Mouse (Mus musculus) gastrocnemius, postnatal 14 days (tissue): ENCODE results near the gene Pdia3. TPM values are rescaled to one million over a fixed set of nuclear protein-coding genes. Genes with fewer than 3 reads are reported as not detected.
"Not testable (repeated sequence)": the region's sequence is repeated elsewhere in the genome, so short reads cannot be mapped to it uniquely, and the experiment has no call there.

Source experiments
- DNase-seq: peaks from one replicate; pipeline ENCODE4 v3.0.0; 2021; ENCODE audit warnings: mixed read lengths
- intact Hi-C: fragments of 180-260 bp; cut with DNase I; formaldehyde crosslinking; loops from one replicate; pipeline ENCODE4 v1.15.1; 2025; ENCODE audit warnings: low total_unique reads
- long read RNA-seq, 2 experiments: library from polyadenylated mRNA; stranded (forward); transcript quantifications; one replicate each; pipeline ENCODE4 v2.0.0; 2021
- total RNA-seq, 2 experiments: library from RNA; stranded (reverse); gene quantifications; 2 replicates each; pipeline ENCODE4 v1.2.3; 2021

Pdia3 gene
- total RNA-seq = 10 to 100 TPM; 64.0 to 86.2 TPM
- long read RNA-seq, experiment 1, transcript Pdia3-201 (13 exons, 2,770 nt) = major isoform, 35 of 37 reads
- long read RNA-seq, experiment 1, partial matches to known transcripts = 1 of 37 reads
- long read RNA-seq, experiment 1, other reads (novel, unspliced or antisense) = 1 of 37 reads
- long read RNA-seq, experiment 2, transcript Pdia3-201 (13 exons, 2,770 nt) = major isoform, 41 of 42 reads
- long read RNA-seq, experiment 2, partial matches to known transcripts = 0 of 42 reads
- long read RNA-seq, experiment 2, other reads (novel, unspliced or antisense) = 1 of 42 reads

DNA sequence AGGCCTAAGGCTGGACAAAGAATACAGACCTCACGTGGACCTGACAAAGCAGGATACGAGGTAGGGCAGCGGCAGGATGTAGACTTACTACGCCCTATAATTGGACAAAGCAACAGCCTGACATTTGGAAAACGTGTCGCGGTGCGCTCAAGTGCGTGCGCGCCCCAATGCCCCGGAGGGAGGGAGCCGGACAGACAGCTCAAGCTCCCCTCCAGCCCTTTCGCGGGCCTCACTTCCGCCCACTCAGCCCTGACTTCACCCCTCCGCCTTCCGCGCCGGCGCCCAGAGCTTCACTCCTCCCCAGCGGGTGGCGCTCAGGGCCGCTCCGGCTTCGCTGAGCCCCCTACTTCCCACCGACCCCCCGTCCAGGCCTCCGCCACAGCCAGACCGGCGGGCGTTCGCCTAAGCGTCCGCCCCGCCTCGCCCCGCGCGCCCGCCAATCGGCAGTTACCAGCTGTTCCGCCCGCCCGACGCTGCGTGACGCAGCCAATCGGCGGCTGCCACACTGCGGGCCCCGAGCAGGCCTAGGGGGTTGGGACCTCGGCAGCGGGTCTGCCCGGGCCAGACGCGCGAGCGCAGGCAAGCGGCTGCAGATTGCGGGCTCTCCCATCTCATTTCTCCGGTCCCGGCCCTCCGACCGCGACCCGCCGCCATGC is at the start of gene Pdia3, which contains the start of gene Catsper2:
TSS of gene Pdia3 (plus strand) at position 389 of the 656 bp plus-strand sequence.
TSS of gene Catsper2 (minus strand) at position 406 of the 656 bp plus-strand sequence.
- intact Hi-C loops = no loop called here
- peak; percentile 99 for DNase-seq

GRCm38 (mm10) chr2:121368831-121369230 is 44.7 kb upstream of the Pdia3 start:
- no peak for DNase-seq
- intact Hi-C loops = no loop called here

GRCm38 (mm10) chr2:121370921-121371320 is 42.7 kb upstream of the Pdia3 start:
- no peak for DNase-seq
- intact Hi-C loops = no loop called here

GRCm38 (mm10) chr2:121372266-121372665 is 41.3 kb upstream of the Pdia3 start:
- no peak for DNase-seq
- intact Hi-C loops = no loop called here

DNA sequence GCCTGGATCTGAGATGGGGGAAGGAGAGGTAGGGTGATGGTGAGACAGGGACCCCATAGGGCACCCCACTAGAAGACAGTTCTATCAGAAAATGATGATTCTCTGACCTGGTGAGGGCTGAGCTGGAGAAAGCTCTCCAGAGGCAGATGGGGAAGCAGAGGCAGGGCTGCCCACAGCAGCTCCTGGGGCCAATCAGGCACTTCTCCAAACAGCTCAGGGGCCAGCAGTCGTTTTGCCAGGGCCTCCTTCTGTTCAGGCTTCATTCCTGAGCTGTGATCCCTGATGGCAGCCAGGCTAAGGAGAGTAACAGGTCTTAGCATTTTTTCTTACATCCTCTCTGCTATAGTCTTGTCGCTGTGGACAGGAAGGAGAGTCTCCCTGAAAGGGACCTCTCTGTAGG is 38.8 kb upstream of the Pdia3 start:
- no peak for DNase-seq
- intact Hi-C loops = no loop called here

GRCm38 (mm10) chr2:121386961-121387575 is 26.5 kb upstream of the Pdia3 start, which contains the start of gene Strc:
Strc (minus strand) TSS chr2:121387168.
- DNase-seq, intact Hi-C loops: not testable (repeated sequence)

DNA sequence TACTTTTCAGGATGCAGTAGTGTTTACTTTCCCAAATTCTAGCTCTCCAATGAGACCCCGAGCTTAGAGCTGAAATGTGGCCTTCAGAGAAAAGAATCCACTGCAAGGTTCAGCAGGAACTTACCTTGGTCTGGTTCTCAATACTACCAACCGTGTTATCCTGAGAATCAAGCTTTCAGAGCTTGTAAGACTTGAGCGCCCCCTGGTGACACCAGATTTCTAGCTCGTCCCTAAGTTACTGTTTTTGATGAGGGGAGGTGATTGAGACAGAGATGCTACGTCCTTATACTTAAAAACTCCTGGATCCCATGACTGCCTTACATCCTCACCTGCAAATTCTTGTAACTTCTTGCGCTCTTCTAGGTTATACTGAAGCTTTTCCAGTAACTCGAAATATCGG is 17.0 kb upstream of the Pdia3 start:
- intact Hi-C loops = no loop called here
- peak; percentile 75 for DNase-seq

- intact Hi-C loops = no loop called here
- no peak for DNase-seq
These were observed 10.3 kb upstream of the Pdia3 start for GRCm38 (mm10) chr2:121403296-121403695.

GRCm38 (mm10) chr2:121408160-121408559 is 5.4 kb upstream of the Pdia3 start:
- intact Hi-C loops = no loop called here
- DNase-seq = peak; percentile 7

DNA sequence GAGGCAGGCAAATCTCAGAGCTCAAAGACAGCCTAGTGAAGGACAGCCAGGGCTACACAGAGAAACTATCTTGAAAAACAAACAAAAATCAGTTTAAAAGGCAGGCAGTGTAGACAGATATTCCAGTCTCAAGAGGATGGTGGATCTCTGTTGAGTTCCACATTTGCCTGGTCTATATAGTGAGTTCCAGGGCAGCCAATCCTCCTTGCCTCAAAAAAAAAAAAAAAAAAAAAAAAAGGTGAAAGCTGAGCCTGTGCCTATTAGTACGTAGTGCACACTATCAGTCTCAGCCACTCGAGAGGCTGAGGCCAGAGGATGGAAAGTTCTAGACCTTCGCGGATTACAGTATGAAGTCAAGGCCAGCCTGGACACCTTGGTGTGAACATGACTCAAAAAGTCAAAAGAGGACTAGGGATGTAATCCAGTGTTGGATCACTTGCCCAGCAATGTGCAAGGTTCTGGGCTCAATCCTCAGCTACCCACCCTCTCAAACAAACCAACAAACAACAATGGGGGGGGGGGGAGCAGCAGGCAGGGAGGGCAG is 660 bp upstream of the Pdia3 start:
- no peak for DNase-seq
- intact Hi-C loops = no loop called here

DNA sequence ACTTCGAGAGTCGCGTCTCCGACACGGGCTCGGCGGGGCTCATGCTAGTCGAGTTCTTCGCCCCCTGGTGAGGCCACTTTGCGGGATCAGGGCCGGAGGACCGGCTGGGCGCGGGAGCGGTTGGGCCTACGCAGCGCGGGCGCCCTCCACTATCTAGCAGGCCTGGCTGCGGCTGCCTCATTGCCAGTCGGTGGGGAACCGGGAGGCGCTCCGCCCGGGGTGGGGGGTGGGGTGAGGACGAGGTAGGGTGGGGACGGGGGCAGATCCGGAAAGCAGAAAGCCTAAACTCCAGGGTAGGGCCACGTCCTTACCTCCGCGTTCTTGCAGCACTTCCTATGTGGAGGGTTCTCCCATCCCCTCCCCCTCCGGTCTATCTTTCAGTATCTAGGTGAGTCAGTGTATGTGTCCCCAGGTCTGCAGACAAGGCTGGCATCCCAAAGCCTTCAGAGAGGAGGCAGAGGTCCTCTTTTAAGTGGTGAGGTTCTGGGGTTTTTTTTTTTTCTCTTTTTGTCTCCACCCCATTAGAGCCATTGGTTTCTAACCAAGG is 637 bp downstream of the Pdia3 start:
- intact Hi-C loops = no loop called here
- no peak for DNase-seq

- intact Hi-C loops = no loop called here
- no peak for DNase-seq
These were observed 1.5 kb downstream of the Pdia3 start for GRCm38 (mm10) chr2:121415103-121415502.

GRCm38 (mm10) chr2:121415591-121415990 is 2.0 kb downstream of the Pdia3 start:
- DNase-seq = no peak
- intact Hi-C loops = no loop called here

GRCm38 (mm10) chr2:121416356-121416755 is 2.8 kb downstream of the Pdia3 start:
- intact Hi-C loops = no loop called here
- no peak for DNase-seq

DNA sequence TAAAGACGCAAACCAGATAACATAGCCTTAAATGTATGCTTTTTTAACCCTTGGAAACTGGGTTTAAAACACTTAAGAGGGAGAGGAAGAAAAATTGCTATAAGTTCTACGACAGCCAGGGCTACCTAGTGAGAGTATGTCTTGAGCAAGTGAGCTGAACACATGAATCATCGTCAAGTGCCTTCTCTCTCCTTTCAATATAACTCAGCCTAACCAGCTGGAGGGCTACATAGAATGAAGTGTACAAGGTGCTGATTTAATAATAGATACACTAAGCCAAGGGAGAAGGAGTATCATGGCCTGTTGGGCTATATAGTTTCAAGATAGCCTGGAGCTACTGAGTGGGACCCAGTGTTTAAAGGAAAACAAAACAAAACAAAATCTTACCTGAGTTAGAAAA is 4.9 kb downstream of the Pdia3 start:
- intact Hi-C loops = no loop called here
- DNase-seq = no peak

DNA sequence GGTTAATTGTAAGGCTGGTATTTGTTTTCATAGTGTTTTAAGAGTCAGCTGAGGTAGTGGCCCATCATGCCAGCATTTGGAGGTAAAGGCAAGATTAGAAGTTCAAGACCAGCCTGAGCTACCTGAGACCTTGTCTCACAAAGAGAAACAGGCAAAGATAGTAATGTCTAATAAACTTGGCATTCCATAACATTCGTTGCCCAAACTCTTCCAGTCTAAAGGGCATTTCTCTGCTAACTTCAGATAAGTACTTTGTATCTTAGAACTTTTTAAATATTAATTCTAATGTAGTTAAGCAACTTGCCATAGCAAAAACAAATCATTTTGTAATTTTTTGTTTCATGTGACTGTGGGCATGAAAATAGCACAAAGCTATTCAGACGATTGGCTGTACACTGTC is 9.6 kb downstream of the Pdia3 start:
- DNase-seq = no peak
- intact Hi-C loops = no loop called here

DNA sequence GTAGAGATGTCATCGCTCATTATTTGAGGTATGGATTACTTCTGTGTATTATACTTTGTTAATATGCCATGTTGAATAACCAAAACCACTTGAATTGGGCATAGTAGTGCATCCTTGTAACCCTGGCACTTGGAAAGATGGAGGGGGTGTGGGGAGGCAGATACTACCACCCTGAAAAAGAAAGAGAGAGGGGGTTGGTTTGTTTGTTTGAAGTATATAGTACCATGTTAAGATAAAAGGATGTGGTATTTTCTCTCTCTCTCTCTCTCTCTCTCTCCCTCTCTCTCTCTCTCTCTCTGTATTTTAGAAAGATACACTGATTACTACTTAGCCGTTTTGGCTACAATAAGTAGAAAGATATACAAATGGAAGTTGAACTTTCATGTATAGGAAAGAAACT is 12.3 kb downstream of the Pdia3 start:
- DNase-seq = no peak
- intact Hi-C loops = no loop called here

DNA sequence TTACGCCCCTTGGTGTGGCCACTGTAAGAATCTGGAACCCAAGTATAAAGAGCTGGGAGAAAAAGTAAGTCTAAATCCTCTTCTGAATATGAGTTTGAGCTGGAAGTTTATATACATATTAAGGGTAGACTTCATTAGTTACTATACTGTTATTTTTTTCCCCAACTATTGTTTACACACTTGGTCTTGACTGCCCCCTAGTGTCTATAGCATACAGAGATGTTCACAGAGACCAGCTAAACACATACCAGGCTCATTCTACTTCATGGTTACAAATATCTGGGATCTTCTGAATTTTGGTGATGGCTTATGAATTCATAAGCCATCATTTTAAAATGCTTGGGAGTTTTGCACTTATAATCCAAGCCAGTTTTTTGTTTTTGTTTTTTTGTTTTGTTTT is 21.3 kb downstream of the Pdia3 start:
- DNase-seq = no peak
- intact Hi-C loops = no loop called here

- intact Hi-C loops = no loop called here
- DNase-seq = no peak
These were observed 26.2 kb downstream of the Pdia3 start for GRCm38 (mm10) chr2:121439746-121440145.
